Mouse (Mus musculus): ENCODE measurements around the gene Nr1h2.

GRCm38 (mm10) chr7:44550409-44550678, 3.4 kb downstream of the Nr1h2 start:
- no peak for TF ChIP-seq EP300 (IDR thresholded peaks at IDR 0.05; ENCODE audit: insufficient read depth, low read depth, low read length)
- no peak for TF ChIP-seq CTCF (IDR thresholded peaks at IDR 0.05)

Measured in heart, adult 2 months (tissue).